Mouse (Mus musculus) spleen, adult 12 weeks (tissue): Measurements from ENCODE around the gene Cops3.

Experiments
- DNase-seq: peaks from one replicate; pipeline ENCODE4 v3.0.0; 2022; ENCODE audit warnings: low spot score

The Cops3 gene

DNA sequence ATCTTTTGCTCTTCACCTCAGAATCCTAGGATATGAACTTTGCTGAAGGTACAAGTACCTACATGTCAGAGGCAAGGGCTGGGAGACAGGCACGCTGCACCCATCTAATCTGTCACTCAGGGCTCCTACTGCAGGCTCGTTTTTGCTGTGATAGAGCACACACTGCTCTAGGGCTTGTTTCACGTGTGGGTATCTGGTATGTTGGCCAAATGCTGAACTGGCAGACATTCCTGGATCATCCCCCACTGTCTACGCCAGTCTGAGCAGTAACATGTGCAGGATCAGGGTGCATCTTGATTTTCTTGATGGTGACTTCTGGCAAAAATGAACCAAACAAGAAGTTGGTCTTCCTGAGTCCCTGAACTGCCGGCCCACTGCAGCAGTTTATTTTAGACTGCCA lies 62.4 kb downstream of the Cops3 start:
- no peak for DNase-seq

DNA sequence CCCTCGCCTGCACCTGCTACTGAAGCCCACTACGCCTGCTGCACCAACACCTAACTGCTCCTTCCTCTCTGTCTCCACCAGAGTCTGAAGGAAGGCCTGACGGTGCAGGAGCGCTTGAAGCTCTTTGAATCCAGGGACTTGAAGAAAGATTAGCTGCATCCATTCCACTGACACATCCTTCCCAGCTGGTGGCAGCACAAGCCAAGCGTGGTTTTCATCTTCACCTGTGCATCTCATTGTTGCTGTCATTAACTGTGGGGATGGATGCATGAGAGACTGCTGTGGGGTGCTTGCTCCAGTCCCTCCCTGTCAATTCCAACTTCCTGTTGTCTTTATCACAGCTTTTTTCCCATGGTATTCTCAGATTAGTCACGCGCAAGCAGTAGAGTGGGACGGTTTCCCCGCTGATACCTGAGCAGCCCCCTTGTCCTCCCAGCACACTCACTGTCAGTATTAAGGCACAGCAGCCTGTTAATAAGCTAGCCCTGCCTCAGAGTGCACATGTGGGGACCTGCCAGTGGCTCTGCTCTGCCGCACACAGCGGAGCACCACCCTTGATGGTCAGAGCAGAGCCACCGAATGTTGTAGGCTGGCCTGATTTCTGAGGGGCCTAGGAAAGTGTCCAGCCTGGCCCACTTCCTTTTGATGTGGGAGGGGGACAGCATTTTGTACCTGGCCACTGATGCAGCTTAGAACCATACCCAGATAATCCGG lies 64.0 kb downstream of the Cops3 start:
- DNase-seq: no peak

DNA sequence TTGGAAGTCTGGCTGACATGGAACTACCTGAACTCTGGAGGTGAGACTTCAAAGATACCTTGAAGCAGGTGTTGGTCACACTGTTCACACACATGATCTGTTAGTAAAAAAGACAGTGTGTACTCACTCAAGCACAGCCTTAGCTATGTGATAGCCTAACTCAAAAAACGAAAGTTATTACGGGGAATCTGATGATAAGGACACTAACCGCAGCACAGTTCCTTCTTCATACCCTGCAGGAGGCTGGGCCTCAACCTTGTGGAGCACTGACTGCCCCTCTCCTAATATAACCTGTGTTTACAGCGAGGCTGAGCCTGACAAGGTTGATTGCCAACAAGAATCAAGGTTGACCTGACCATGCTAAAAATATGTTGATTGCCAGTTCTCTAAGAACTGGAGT lies 65.1 kb downstream of the Cops3 start:
- DNase-seq: no peak

DNA sequence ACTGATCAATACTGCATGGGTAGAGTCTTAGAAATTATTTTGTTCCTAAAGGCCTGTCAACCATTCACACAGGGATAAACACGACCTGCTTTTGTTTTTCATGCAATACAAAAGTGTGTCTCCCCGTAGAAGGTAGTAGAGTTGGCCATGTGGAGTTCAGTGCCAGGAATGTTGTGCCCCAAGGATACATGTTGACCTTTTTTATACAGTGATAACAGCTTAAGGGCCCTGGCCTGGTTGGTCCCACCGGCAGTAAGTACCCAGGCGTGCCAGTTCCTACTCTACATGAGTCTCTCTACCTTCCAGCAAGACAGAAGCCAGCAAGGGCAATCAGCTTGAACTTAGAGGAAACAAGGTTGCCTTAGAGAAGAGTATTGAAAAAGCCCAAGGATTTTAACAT lies 66.7 kb downstream of the Cops3 start:
- no peak for DNase-seq

DNA sequence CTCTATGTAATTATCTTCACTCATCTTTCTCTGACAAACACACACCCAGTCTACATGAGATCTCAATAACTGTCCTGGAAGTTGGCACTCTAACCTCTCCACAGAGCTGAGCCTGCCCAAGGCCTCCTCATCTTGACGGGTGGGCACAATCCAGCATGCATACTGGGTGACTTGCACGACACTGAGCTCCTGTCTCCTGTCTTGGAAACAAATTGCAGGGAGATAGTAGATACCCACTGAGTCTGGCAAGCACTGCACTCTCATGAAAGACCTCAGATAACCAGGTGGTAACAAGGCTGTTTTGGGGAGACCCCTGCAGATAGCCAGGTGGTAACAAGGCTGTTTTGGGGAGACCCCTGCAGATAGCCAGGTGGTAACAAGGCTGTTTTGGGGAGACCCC lies 67.3 kb downstream of the Cops3 start:
- no peak for DNase-seq

DNA sequence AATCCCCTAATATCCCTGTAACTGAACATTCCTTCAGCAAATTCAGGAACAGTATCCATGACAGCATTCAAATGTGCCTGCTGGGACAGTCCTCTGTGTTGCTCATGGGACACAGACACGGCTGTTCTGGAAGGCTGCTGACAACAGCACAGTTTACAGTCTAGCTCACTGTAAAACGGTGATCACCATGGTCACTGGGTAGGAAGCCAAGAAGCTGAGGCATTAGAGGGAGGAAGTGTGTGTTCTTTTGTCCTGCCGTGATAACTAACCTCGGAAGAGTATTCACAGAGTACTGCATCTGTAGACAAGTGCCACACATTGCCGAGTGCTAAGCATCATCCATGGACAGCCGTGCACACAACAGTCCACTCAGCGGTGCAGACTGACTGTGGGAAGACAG lies 68.9 kb downstream of the Cops3 start:
- no peak for DNase-seq

DNA sequence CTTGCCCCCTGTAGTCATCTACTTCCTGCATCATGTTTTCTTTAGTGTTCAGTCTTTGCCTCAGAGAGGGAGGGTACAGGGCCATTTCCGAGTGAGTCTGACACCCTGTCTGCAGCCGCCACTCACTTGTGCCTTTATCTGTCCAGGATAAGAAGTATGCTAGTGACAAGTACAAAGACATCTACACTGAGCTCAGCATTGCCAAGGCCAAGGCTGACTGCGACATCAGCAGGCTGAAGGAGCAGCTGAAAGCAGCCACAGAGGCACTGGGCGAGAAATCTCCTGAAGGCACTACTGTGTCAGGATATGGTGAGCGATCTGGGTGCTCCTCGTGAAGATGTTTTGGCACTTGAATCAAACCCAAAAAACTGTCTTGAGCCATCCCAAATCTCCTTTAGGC lies 69.9 kb downstream of the Cops3 start:
- no peak for DNase-seq

DNA sequence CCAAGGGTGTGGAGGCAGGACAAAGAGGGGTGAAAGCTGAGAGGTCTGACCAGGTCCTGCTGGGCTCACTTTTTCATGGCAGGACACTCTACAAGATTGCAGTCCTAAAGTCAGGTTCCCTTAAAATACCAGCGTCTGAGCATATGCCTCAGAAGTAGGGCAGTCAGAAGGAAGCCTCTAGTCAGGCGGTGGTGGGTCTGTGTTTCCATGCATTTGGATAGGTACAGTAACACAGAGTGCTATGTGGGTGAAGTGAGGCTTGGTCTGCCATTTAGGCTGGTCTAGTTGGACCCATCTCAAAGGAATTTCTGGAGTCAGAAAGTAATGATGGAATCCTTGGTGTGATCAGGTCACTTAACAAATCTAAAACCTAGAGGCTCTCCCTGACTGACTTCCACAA lies 70.3 kb downstream of the Cops3 start:
- no peak for DNase-seq
